Comparison of ENCODE assay signal across 13 mouse cellular contexts in the genomic region with DNA sequence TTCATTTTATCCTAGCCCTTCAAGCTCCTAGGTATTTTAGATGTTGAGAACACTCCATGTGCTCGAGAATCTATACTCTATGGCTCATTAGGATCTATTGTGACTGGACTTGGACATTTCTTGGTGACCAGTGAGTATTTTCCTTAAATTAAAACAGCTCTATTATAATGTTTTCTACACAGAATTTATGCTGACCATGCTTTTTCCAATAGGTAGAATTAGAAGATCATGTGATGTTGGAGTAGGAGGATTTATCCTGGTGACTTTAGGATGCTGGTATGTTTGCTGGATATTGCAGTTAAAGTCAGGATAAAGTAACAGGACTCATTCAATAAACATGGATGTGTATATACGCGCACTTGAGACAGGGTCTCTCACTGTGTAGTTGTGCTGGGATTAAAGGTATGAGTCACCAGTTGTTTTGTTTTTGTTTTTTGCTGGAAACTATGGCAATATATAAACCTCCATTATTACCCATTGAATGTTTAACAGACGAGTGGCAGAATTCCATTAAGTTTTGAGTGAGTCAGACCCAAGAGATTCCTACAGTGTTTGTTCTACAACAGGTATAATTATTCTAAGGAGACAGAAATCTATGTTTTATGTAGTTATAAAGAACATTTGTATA. TPM values are rescaled to one million over a fixed set of nuclear protein-coding genes. Genes with fewer than 3 reads are reported as not detected.
DNase-seq lines count a peak whose midpoint lies in the region; ATAC-seq lines count a peak whose summit lies in the region.
"Had no signal": no experiment of that assay in that cellular context is flagged by ENCODE, and none has a peak within 500 bp of the region (broad histone marks: within the 10 kb centered on the region; RNA-seq: fewer than 3 reads in every experiment).

No protein-coding gene starts in this region.

- no peak overlapping the region for H3K4me3 ChIP-seq in hindbrain, embryonic 12.5 days
- no peak overlapping the region for H3K4me3 ChIP-seq in hindbrain, embryonic 11.5 days (ENCODE audit: low read depth, low read length)
- H3K4me3 ChIP-seq in liver, embryonic 13.5 days (replicated peaks): no peak overlapping the region

- H3K9ac ChIP-seq in hindbrain, embryonic 12.5 days: no peak overlapping the region
- no peak overlapping the region for H3K9ac ChIP-seq in hindbrain, embryonic 11.5 days (ENCODE audit: low read depth, low read length)
- H3K9ac ChIP-seq in liver, embryonic 13.5 days: no peak overlapping the region; the same call in 1 of the 2 replicates

- H3K4me1 ChIP-seq in hindbrain, embryonic 12.5 days: peaks cover 19% of the 10 kb centered on the region
- H3K4me1 ChIP-seq in hindbrain, embryonic 11.5 days (replicated peaks; ENCODE audit: control insufficient read depth, insufficient read depth, low read length): no peaks in the 10 kb centered on the region
- peaks cover 41% of the 10 kb centered on the region for H3K4me1 ChIP-seq in liver, embryonic 13.5 days (replicated peaks)

- H3K27me3 ChIP-seq in hindbrain, embryonic 12.5 days: no peaks in the 10 kb centered on the region
- H3K27me3 ChIP-seq in hindbrain, embryonic 11.5 days (ENCODE audit: control insufficient read depth, insufficient read depth, low read length): no peaks in the 10 kb centered on the region
- H3K27me3 ChIP-seq in liver, embryonic 13.5 days: no peaks in the 10 kb centered on the region

- peak overlapping the region; percentile 60 for H3K4me2 ChIP-seq in hindbrain, embryonic 12.5 days (replicated peaks)
- no peak overlapping the region for H3K4me2 ChIP-seq in hindbrain, embryonic 11.5 days (replicated peaks; ENCODE audit: low read depth, low read length)
- H3K4me2 ChIP-seq in liver, embryonic 13.5 days: peak overlapping the region; percentile 75; the same call in 1 of the 2 replicates

- 75% methylated on average over 4 of the region's 4 CpGs for WGBS in hindbrain, embryonic 12.5 days
- WGBS in hindbrain, embryonic 11.5 days: 77% methylated on average over 4 of the region's 4 CpGs
- WGBS in liver, embryonic 13.5 days (ENCODE audit: insufficient replicate concordance): 71% methylated on average over 4 of the region's 4 CpGs

- H3K36me3 ChIP-seq in hindbrain, embryonic 12.5 days: peaks cover 41% of the 10 kb centered on the region
- H3K36me3 ChIP-seq in hindbrain, embryonic 11.5 days (ENCODE audit: control insufficient read depth, insufficient read depth, low read length): peaks cover 9% of the 10 kb centered on the region
- H3K36me3 ChIP-seq in liver, embryonic 13.5 days: peaks cover 55% of the 10 kb centered on the region

- no peaks in the 10 kb centered on the region for H3K9me3 ChIP-seq in hindbrain, embryonic 12.5 days (replicated peaks)
- no peaks in the 10 kb centered on the region for H3K9me3 ChIP-seq in hindbrain, embryonic 11.5 days (ENCODE audit: control insufficient read depth, low read length)
- no peaks in the 10 kb centered on the region for H3K9me3 ChIP-seq in liver, embryonic 13.5 days (replicated peaks)

- H3K27ac ChIP-seq in hindbrain, embryonic 12.5 days: peak overlapping the region; percentile 4; the same call in 1 of the 2 replicates
- no peak overlapping the region for H3K27ac ChIP-seq in hindbrain, embryonic 11.5 days (ENCODE audit: low read depth, low read length)
- H3K27ac ChIP-seq in liver, embryonic 13.5 days: no peak overlapping the region; the same call in 1 of the 2 replicates
- H3K27ac ChIP-seq: macrophage had no signal

- no peak for ATAC-seq in hindbrain, embryonic 12.5 days (ENCODE audit: low FRiP score)
- ATAC-seq in hindbrain, embryonic 11.5 days (ENCODE audit: low FRiP score): no peak
- no peak for ATAC-seq in liver, embryonic 13.5 days (ENCODE audit: low read depth)

- no peak for DNase-seq in hindbrain, embryonic 11.5 days (ENCODE audit: low spot score)
- peak; percentile 27 for DNase-seq in CD4-positive helper T cell, adult 2 months (ENCODE audit: low read depth, low spot score)
- DNase-seq in Muller cell, postnatal 12 days (ENCODE audit: inconsistent ontology term): peak; percentile 67
- no peak for DNase-seq in liver, embryonic 13.5 days
- DNase-seq in urinary bladder, postnatal 10 days (ENCODE audit: low spot score): no peak
- DNase-seq in thymus, postnatal 36 days: no peak
- DNase-seq: cerebellum, adult 8-10 months; kidney, postnatal 36 days; left cerebral cortex, postnatal 4 days; spleen, adult 18-20 months; thymus, postnatal 14 days had no signal

RNA-seq across cellular contexts. Expression of gene Cox20, which starts 2.9 kb away (rescaled TPM):
- 145 and 152 TPM in 2 replicates for polyA plus RNA-seq in hindbrain, embryonic 12.5 days (2016; fragmentation: Nextera tagmentation; extraction: Ambion mirVana)
- polyA plus RNA-seq in hindbrain, embryonic 11.5 days (2014; fragmentation: Nextera tagmentation; extraction: Ambion mirVana): 111 and 123 TPM in 2 replicates
- 96.7 and 119 TPM in 2 replicates for polyA plus RNA-seq in liver, embryonic 13.5 days (2015; fragmentation: Nextera tagmentation; extraction: Ambion mirVana)

RNA-seq across cellular contexts. Expression of gene Hnrnpu, which starts 15.8 kb away (rescaled TPM):
- polyA plus RNA-seq in hindbrain, embryonic 12.5 days (2016; fragmentation: Nextera tagmentation; extraction: Ambion mirVana): 831 and 926 TPM in 2 replicates
- 828 and 847 TPM in 2 replicates for polyA plus RNA-seq in hindbrain, embryonic 11.5 days (2014; fragmentation: Nextera tagmentation; extraction: Ambion mirVana)
- polyA plus RNA-seq in liver, embryonic 13.5 days (2015; fragmentation: Nextera tagmentation; extraction: Ambion mirVana): 177 and 260 TPM in 2 replicates

Comparison
In these comparisons a context has a peak if more than half of its experiments do, and no peak if none do; other contexts are left out.
1. DNase-seq: peak in CD4-positive helper T cell, adult 2 months (single experiment) and Muller cell, postnatal 12 days (single experiment); none in hindbrain, embryonic 11.5 days (single experiment), liver, embryonic 13.5 days (single experiment), urinary bladder, postnatal 10 days (single experiment) and thymus, postnatal 36 days (0 of 2).